Mouse (Mus musculus): ENCODE measurements around the gene Grid2ip.

The Grid2ip gene

DNA sequence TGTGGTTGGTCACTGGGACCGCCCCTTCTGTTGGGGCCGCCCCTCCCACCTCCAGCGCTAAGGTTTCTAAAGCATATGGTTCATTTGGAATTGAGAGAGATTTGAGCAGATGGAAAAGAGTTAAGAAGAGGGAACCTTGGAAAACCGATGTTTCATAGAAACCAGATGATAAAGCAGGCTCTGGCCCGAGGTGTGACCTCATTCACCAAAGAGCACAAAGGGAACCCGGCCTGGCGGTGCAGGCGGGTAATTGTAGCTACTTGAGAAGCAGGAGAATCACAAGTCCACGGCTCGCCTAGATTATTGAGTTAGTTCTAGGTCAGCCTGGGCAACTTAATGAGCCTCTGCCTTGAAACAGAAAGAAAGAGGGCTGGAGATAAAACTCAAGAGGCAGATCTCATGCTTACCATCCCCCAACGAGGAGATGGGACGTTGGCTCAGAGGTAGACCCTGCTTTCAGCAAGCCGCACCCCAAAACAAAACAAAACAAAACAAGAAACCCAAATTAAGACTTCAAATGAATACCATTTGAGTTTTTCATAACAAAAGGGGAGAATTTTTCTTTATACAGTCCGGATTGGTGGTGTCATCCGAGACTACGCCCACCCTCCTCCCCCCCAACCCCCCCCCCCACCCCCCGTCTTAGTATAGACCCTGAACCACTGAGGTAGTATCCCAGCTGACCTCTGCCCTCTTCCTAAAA is at the start of gene Grid2ip:
Gene Grid2ip (plus strand): TSS at position 653 of the 703 bp plus-strand sequence.
- no peak for DNase-seq (ENCODE audit: low spot score in 2 of 2)

DNA sequence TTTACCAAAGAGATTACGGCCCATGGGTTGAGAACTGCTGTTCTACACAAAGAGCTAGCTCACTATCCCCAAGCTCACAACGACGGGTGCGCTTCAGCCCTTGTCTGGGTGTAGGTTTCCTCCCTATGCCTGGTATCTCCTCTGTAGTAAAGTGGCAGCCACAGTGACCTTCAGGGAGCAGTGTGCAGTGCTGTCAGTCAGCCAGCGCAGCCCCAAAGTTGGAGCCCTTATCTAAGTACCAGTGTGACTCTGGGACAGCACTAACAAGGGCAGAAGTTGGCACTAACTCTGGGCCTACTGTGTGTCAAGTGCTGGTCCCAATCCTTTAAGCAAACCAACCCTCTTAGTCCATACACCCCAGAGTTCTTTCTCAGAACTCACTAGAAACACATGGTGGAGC is 48.3 kb upstream of the Grid2ip start:
- DNase-seq (ENCODE audit: low spot score in 2 of 2), result no peak

DNA sequence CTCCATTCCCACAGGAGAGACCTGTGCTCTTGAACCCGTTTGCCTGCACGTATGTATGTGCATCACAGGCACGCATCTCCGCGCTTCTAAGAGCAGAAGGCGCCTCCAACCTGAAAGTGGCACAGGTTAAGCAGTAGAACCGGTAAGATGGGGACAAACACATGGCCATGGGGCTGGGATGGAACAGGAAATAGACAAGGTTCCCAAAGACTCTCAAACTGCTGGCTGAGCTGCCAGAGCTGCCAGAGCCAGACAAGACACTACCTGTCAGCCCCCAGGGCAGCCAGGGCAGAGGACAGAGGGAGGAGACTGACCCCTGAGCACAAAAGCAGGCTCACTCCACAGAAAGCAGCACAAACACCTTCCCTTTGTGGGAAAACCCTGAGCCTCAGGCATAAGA is 47.2 kb upstream of the Grid2ip start:
- no peak for DNase-seq (ENCODE audit: low spot score in 2 of 2)

DNA sequence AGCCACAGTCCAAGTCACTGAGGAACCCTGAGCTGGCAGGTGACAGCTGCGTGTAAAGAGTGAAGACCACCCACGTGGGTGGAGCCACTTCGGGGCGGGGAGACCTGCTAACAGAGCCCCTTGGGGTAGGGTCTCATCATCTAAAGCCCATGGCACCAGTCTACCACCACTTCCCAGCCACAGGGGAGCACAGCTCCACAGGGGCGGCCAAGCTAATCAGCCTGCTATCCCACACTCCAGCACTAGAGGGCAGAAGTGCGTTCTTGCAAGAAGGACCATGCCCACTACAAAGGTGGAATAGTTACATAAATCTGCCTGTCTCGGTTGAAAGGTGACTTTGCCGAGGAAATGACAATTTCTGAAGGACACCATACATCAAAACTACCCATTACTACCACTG is 45.3 kb upstream of the Grid2ip start:
- peak; percentile 52 to 79 for DNase-seq (ENCODE audit: low spot score in 2 of 2)

- DNase-seq (ENCODE audit: low spot score in 2 of 2), result no peak
Observed at GRCm38 (mm10) chr5:143314183-143314729, 42.9 kb upstream of the Grid2ip start.

DNA sequence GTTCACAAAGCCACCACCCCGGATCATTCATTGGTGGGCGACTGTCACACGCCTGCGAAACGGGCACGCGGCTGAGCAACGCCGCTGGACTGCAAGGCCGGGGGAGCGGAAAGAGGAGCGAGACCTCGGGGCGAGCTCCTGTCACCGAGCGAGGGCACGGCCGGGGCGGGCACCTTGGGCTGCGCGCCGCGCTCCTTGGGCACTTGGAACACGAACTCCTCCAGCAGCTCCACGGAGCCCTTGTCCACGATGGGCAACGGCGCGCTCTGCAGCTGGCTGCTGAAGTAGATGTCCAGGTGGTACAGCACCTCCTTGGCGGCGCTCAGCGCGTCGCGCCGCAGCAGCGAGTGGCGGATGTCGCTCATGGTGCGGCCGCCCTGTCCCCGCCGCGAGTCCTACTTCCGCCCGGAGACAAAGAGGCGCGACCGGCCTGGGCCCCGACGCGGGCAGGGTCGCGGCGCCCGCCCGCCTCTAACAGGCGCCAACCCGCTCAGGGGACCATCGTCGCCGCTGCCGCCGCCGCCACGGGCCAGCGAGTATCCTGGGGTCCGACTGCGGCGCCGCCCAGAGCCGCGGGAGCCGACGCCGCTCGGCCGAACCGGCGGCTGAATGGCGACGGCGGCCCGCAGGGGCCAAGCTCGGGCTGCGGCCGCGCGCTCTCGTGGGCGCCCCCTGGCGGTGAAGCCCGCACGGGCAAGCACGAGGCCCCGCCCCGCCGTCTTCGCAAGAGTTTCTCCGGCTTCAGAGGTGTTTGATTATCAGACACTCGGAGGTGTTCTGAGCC is 42.2 kb upstream of the Grid2ip start, which contains the start of gene E130309D02Rik:
Gene E130309D02Rik (minus strand): TSS at position 631 of the 784 bp plus-strand sequence.
- DNase-seq (ENCODE audit: low spot score in 2 of 2), result peak; percentile 92 to 97

- DNase-seq (ENCODE audit: low spot score in 2 of 2), result no peak
Observed at GRCm38 (mm10) chr5:143315514-143315888, 41.6 kb upstream of the Grid2ip start.

- no peak for DNase-seq (ENCODE audit: low spot score in 2 of 2)
Observed at GRCm38 (mm10) chr5:143316605-143317287, 40.4 kb upstream of the Grid2ip start.

GRCm38 (mm10) chr5:143317288-143317610 is 39.9 kb upstream of the Grid2ip start:
- DNase-seq (ENCODE audit: low spot score in 2 of 2), result no peak

DNA sequence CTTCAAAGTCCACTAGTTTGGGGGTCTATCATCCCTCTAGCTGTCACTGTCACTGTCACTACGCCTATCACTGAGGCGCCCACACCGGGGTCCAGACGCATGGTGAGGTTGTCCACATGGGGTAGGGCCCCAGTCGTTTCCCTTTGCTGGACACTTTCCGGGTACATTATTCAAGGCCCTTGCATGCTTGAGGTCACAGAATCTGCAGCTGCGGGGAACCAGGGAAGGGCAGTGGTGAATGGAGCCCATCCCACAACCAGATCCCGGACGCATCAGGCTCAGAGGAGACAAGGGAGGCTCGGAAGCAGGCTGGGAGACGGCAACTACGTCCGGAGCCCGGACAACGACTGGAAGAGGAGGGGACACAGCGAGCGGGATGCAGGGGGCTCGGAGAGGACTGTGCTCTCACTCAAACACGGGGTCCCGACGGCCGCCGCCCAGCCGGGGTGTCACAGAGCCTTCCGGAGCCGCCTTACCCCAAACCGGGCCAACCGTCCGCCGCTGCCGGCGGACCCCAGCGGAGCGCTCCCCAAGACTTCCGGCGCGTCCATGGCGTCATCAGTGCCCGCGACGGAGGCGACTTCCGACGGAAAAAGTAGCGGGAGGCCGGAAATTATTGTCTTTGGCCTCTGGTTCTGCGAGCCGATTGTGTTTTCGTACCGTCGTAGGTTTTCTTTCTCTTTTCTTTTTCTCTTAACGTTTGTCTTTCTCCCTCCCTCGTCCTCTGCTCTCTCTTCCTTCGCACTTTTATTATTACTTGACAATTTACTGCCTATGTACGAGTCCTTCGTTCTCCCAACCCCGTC is 28.2 kb upstream of the Grid2ip start, which contains the start of gene Zdhhc4:
Gene Zdhhc4 (minus strand): TSS at position 567 of the 806 bp plus-strand sequence.
- DNase-seq (ENCODE audit: low spot score in 2 of 2), result peak; percentile 93

DNA sequence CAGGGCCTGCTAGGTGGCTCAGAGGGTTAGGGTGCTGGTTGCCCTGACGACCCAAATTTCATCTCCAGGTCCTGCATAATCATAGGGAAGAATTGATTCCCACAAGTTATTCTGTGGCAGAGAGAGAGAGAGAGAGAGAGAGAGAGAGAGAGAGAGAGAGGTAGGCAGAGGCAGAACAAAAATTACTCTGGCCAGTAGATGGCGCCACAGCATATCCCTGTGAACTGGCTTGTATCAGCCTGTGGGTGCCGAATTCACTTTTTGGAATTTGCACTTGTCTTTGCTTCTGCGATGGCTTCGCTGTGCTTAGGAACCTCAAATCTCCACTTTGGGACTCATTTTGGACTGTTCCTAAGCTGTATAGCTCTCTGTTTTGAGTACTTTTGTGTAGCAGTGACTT is 23.3 kb upstream of the Grid2ip start:
- peak; percentile 78 to 85 for DNase-seq (ENCODE audit: low spot score in 2 of 2)

GRCm38 (mm10) chr5:143334418-143335088 is 22.6 kb upstream of the Grid2ip start:
- no peak for DNase-seq (ENCODE audit: low spot score in 2 of 2)

DNA sequence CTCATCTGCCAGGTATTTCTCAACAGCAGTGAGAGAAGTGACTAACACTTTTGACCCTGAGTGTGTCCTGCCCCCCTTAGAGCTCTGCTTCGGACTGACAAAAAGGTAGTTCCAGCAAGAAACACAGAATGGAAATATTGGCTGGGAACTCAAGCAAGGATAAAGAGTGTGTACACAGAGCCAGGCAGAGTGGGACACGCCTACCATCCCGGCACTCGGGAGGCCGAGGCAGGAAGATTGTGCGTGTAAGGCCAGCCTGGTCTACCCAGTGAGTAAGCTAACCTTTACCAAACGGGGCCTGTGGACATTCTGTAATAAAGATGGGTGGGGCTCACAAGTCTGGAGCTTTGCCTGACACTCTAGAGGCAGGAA is 22.1 kb upstream of the Grid2ip start:
- no peak for DNase-seq (ENCODE audit: low spot score in 2 of 2)

DNA sequence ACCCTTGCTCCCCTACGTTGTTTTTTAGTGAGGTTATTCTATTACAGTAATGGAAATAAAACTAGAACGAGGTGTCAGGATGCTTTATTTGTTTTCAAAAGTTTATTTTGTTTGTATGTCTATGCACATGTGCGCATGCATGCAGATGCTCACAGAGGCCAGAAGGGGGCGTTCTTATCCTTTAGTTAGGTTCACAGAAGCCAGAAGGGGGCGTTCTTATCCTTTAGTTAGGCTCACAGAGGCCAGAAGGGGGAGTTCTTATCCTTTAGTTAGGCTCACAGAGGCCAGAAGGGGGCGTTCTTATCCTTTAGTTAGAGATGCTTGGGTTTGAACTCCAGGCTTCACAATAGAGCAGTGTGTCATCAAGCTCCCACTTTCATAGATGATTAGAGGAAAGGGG is 20.6 kb upstream of the Grid2ip start:
- no peak for DNase-seq (ENCODE audit: low spot score in 2 of 2)

DNA sequence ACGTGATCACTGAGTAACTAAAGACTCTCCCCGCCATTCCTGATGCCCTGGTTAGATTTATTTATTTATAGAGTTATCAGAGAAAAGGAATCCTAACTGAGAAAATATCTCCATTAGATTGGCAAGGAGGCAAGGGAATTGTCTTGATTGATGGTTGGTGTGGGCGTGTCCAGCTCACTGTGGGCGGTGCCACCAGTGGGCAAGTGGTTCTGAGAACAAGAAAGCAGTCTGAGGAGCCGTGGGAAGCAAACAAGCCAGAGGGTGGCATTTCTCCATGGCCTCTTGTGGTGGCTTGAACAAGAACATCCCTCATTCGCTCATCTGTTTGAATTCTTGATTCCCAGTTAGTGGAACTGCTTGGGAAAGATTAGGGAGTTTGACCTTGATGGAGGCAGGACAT is 17.5 kb upstream of the Grid2ip start:
- DNase-seq (ENCODE audit: low spot score in 2 of 2), result no peak

- no peak for DNase-seq (ENCODE audit: low spot score in 2 of 2)
Observed at GRCm38 (mm10) chr5:143346367-143346766, 10.8 kb upstream of the Grid2ip start.

GRCm38 (mm10) chr5:143356017-143356416 is 1.1 kb upstream of the Grid2ip start:
- DNase-seq (ENCODE audit: low spot score in 2 of 2), result no peak

- peak in 1 of 2 experiments; percentile 60 for DNase-seq (ENCODE audit: low spot score in 2 of 2)
Observed at GRCm38 (mm10) chr5:143357564-143357963, 426 bp downstream of the Grid2ip start.

GRCm38 (mm10) chr5:143359263-143359662 is 2.1 kb downstream of the Grid2ip start:
- DNase-seq (ENCODE audit: low spot score in 2 of 2), result no peak

DNA sequence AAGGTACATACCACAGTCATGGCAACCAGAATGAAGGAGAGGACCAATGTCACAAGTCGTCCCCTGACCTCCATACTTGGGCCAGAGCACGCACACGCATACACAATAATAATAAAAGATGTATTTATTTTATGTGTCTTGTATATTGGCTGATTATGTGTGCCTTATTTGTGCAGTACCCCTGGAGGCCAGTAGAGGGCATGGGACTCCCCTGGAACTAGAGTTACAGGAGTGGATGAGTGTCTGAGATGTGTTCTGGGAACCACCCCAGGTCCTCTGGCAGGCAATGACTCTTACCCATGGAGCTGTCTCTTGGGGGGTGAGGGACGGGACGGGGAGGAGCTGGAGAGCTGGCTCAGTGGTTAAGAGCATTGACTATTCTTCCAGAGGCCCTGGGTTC is 2.9 kb downstream of the Grid2ip start:
- no peak for DNase-seq (ENCODE audit: low spot score in 2 of 2)

DNA sequence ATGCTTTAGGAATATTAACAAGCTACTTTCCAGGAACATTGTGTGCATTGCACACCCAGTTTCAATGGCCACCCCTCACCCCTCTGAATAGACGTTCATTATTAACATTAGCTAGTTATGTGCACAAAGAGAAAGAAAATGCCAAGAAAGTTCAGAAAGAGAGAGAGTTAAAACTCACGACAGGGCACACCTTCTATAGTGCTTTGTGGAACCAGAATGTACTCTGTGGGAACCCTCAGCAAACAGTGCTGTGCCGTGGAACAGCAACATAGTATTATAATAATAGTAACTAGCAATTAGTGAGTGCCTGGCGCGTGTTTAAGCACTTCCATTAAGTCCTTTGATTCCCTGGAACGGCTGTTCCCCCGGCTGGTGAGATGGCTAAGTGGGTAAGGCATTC is 4.3 kb downstream of the Grid2ip start:
- no peak for DNase-seq (ENCODE audit: low spot score in 2 of 2)
